Mouse (Mus musculus) intestine, embryonic 14.5 days (tissue): ENCODE data around the gene Nr6a1. TPM values are rescaled to one million over a fixed set of nuclear protein-coding genes. Genes with fewer than 3 reads are reported as not detected.

ENCODE experiments used
- ATAC-seq: fragments of 200-750 bp; cut with Nextera tagmentation; replicated peaks from 2 replicates; pipeline ENCODE4 v1.8.0; 2017; ENCODE audit warnings: low read depth, moderate number of reproducible peaks, moderate TSS enrichment, moderate library complexity; ENCODE audit not compliant: low FRiP score, low TSS enrichment
- DNase-seq: peaks from one replicate; pipeline ENCODE4 v3.0.0-alpha.2; 2018; ENCODE audit warnings: low spot score
- H3K27ac ChIP-seq: fragments of 300-500 bp; sonication (generic); 2 replicates; pipeline ENCODE4 v1.5.1; 2014; ENCODE audit warnings: low read depth, mild to moderate bottlenecking, control low read depth
- H3K27me3 ChIP-seq: fragments of 300-500 bp; sonication (generic); replicated peaks from 2 replicates; pipeline ENCODE4 v1.6.1; 2014; ENCODE audit warnings: low read length, control low read depth; ENCODE audit not compliant: control insufficient read depth, insufficient read depth
- H3K36me3 ChIP-seq: fragments of 300-500 bp; sonication (generic); 2 replicates; pipeline ENCODE4 v1.6.1; 2014; ENCODE audit warnings: low read length, control low read depth; ENCODE audit not compliant: control insufficient read depth, insufficient read depth
- H3K4me1 ChIP-seq: fragments of 300-500 bp; sonication (generic); replicated peaks from 2 replicates; pipeline ENCODE4 v1.6.1; 2014; ENCODE audit warnings: low read length, control low read depth, mixed read lengths; ENCODE audit not compliant: control insufficient read depth, insufficient read depth
- H3K4me2 ChIP-seq: fragments of 300-500 bp; sonication (generic); 2 replicates; pipeline ENCODE4 v1.6.1; 2014; ENCODE audit warnings: low read length
- H3K4me3 ChIP-seq: fragments of 300-500 bp; sonication (generic); 2 replicates; pipeline ENCODE4 v1.5.1; 2014; ENCODE audit warnings: low read depth, low read length, control low read depth, mixed read lengths
- H3K9ac ChIP-seq: fragments of 300-500 bp; sonication (generic); 2 replicates; pipeline ENCODE4 v1.6.1; 2014; ENCODE audit warnings: mild to moderate bottlenecking, low read length
- H3K9me3 ChIP-seq: fragments of 300-500 bp; sonication (generic); 2 replicates; pipeline ENCODE4 v1.6.1; 2016; ENCODE audit warnings: low read length, control low read depth; ENCODE audit not compliant: control insufficient read depth
- WGBS: fragments of 180-500 bp; shearing (Covaris S2); extraction: QIAGEN DNeasy Blood & Tissue Kit; methylation state at CpG from one replicate; pipeline ENCODE4 v1.1.7; 2014; 5-methylcytosine and 5-hydroxymethylcytosine counted together
- polyA plus RNA-seq: library from polyadenylated mRNA; unstranded; fragments of >200 nt; fragmentation: Nextera tagmentation; extraction: Ambion mirVana; gene quantifications from 2 replicates; pipeline ENCODE4 v1.2.1, GENCODE M21; 2014

The Nr6a1 gene
- polyA plus RNA-seq, 1 experiment from 2014 or later = 2.4 TPM

DNA sequence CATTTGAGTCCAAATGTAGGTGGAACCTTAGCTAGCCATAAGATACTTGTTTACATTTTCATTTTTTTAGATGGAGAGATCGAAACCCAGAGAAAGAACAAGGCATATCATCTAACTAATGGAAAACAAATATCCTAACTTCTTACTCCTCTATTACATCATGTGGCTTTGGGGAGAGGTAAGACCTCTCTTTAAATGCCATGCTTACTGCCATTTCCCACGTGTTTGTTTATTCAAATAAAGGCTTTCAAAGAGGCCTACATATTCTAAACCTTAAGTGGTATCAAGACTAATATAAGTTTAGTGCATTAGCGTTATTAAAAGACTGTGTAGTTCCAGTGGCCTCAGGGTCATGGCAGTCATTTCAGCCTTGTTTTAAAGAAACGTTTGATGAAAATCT is 140.2 kb downstream of the Nr6a1 start:
- Histone ChIP-seq H3K9ac (no peak overlapping the region), H3K4me2 (no peak overlapping the region), H3K27me3 (no peaks in the 10 kb centered on the region), H3K36me3 (no peaks in the 10 kb centered on the region), H3K4me1 (peaks cover 11% of the 10 kb centered on the region; the same call in 1 of the 2 replicates), H3K27ac (no peak overlapping the region), H3K4me3 (no peak overlapping the region), H3K9me3 (no peaks in the 10 kb centered on the region)
- WGBS = 44% methylated on average over 4 of the region's 4 CpGs
- no peak for DNase-seq
- no peak for ATAC-seq

DNA sequence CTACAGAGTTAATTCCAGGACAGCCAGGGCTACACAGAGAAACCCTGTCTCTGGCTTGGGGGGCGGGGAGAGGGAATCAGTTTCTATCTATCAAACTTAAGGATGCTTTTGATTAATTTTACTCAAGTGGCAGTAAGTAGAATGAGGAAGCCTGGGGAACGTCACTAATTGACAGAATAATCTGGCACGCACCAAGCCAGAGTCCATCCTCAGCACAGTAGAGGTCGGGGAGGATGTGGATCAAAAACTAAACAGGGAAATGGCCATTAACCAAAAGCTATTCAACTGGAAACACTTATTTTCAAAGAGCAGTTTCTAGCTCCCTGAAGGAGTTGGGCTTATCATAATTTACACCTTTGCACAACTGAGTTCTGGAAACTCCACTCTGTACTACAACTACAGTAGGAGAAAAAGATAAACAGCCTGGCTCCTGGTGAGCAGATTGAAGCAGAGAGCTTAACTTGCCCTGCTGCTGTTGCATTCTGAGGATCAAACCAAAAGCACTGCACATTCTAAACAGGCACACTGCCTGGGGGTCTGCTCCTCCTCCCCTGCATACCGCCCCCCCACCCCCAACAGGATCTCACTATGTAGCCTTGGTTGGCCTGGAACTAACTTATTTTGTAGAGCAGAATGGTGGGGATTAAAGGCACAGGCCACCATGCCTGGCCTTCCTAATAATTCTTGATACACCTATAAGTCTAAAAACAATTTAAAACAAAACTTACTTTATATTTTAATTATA is 141.1 kb downstream of the Nr6a1 start:
- H3K9me3 ChIP-seq = no peaks in the 10 kb centered on the region
- H3K27ac ChIP-seq = no peak overlapping the region
- H3K9ac ChIP-seq = no peak overlapping the region
- DNase-seq = no peak
- no peak overlapping the region for H3K4me3 ChIP-seq
- no peaks in the 10 kb centered on the region for H3K36me3 ChIP-seq
- WGBS = 21% methylated on average over 5 of the region's 5 CpGs
- no peaks in the 10 kb centered on the region for H3K27me3 ChIP-seq
- H3K4me2 ChIP-seq = no peak overlapping the region
- peaks cover 16% of the 10 kb centered on the region; the same call in 1 of the 2 replicates for H3K4me1 ChIP-seq
- ATAC-seq = no peak

DNA sequence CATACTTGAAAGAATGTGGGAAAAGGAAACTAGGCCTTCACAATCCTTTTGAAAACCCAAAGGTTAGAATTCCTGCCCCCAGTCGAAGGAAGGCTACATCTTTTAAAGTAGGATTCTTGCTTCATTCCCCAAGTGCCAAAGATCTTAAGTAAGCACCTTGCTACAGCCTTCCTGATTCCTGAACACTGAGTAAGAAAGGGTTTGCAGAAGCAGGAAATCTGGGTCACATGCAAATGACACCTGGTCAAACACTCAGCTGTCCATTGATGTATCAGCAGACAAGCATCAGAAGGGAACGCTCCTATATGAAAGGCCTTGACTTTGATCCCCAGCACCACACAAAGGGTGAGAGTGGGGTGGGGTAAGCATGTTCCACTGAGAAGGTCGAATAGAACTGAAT is 142.4 kb downstream of the Nr6a1 start:
- H3K36me3 ChIP-seq = no peaks in the 10 kb centered on the region
- H3K27ac ChIP-seq = no peak overlapping the region
- no peak overlapping the region for H3K4me2 ChIP-seq
- no peaks in the 10 kb centered on the region for H3K9me3 ChIP-seq
- no peak overlapping the region for H3K9ac ChIP-seq
- ATAC-seq = no peak
- no peak overlapping the region for H3K4me3 ChIP-seq
- WGBS = 50% methylated on average over 3 of the region's 3 CpGs
- peaks cover 16% of the 10 kb centered on the region; the same call in 1 of the 2 replicates for H3K4me1 ChIP-seq
- no peaks in the 10 kb centered on the region for H3K27me3 ChIP-seq
- DNase-seq = no peak

DNA sequence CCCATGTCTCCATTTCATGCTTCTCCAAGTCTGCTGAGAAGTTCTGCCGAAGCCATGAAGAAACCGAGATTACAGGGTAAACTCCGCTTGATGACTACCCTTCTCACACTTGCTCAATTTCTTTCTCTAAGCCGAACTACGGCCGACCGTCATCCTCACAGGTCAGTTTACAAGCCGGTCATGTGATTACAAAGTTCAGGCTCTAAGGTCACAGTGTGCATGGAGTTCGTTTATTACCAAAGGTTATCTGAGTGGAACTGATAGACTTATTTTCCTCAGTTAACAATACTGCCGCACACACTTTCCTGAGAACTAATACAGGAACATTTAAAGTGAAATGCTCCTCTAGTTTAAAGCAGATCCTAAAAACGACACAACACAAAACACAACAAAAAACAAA is 143.1 kb downstream of the Nr6a1 start:
- DNase-seq (no peak), ATAC-seq (0 out of 2 replicates have a peak, but pooled peaks have one; percentile 32)
- Histone ChIP-seq H3K9me3 (no peaks in the 10 kb centered on the region), H3K9ac (no peak overlapping the region), H3K36me3 (no peaks in the 10 kb centered on the region), H3K4me2 (peak overlapping the region; percentile 25; the same call in 1 of the 2 replicates), H3K4me3 (no peak overlapping the region), H3K27me3 (no peaks in the 10 kb centered on the region), H3K27ac (no peak overlapping the region), H3K4me1 (peaks cover 16% of the 10 kb centered on the region; the same call in 1 of the 2 replicates)
- WGBS = 24% methylated on average over 11 of the region's 11 CpGs

DNA sequence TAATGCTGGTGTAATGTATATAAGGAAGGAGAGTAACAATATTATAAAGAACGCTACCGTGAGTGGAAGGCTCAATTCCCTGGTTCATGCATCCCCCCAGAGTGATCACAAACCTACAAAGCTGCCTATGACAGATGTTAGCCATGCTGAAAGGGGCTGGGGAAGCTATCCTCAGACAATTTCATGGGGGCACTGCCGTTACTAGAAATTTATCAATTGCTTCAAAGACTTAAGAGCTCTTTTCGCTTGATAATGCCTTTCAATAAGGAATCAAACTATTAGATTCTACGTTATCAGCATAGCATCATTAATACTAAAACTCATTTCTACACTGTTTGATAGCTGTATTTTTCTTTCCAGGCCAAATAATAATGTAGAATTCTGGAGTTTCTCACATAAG is 144.1 kb downstream of the Nr6a1 start:
- Histone ChIP-seq H3K27ac (no peak overlapping the region), H3K9me3 (no peaks in the 10 kb centered on the region), H3K27me3 (no peaks in the 10 kb centered on the region), H3K36me3 (no peaks in the 10 kb centered on the region), H3K4me3 (no peak overlapping the region), H3K9ac (no peak overlapping the region), H3K4me2 (no peak overlapping the region), H3K4me1 (peaks cover 16% of the 10 kb centered on the region; the same call in 1 of the 2 replicates)
- ATAC-seq (no peak), DNase-seq (no peak)
- 65% methylated on average over 5 of the region's 5 CpGs for WGBS

DNA sequence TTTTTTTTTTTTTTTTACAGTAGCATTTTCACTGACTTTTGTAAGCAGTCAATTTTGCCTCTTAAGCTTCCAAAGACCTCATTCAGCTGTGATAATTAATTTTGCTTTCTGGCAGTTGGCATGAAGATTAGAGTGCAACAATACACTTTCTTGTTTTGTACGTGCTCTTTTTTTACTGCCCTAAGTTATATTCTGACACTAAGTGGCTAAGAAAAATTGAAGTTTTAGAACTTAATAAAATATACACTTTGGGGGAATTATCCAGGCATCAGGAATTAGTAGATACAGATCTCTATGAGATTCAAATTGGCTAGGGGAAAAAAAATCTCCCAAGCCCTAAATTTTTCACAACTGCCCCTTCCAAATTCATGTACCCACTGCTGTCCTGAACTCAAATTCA is 144.8 kb downstream of the Nr6a1 start:
- Histone ChIP-seq H3K9me3 (no peaks in the 10 kb centered on the region), H3K4me2 (no peak overlapping the region), H3K9ac (no peak overlapping the region), H3K27me3 (no peaks in the 10 kb centered on the region), H3K4me3 (no peak overlapping the region), H3K27ac (no peak overlapping the region), H3K36me3 (no peaks in the 10 kb centered on the region), H3K4me1 (peaks cover 16% of the 10 kb centered on the region; the same call in 1 of the 2 replicates)
- DNase-seq (no peak), ATAC-seq (no peak)
- WGBS = 17% methylated on average over 1 of the region's 1 CpGs

DNA sequence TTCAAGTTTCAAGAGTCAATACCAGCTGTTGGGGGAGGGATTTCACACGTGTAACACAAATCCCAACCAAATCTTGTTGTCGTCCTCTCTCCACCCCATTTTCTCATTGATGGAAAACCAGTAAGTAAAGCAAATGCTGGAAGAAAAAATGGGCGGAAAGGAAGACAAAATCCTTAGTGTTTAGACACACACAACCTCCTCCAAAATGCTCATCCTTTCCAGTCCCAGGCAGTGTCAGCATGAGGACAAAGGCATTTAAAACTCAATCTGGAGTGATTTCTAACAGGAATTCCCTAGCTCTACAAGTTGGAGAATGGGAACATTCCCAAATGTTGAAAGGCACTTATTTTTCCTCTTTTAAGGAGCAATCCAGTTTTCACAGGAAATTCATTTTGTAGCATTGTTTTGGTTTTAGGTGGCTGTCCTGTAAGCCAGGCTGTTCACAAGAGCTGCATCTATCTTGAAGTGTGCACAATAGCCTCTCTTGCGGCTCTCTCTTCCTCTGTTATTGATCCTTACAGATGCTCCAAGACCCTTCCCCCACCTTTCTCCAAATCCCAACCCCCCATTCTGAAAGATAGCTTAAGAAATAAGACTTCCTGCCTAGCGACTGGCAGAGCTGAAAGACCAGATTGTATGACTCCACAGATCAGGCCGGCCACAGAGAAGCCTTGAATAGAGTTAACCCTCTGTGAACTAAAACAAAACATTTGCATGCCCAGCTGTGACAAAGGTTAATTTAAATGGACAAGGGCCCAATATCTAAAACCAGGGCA is 145.4 kb downstream of the Nr6a1 start:
- no peak overlapping the region for H3K9ac ChIP-seq
- ATAC-seq = no peak
- 18% methylated on average over 6 of the region's 6 CpGs for WGBS
- no peaks in the 10 kb centered on the region for H3K36me3 ChIP-seq
- H3K4me3 ChIP-seq = no peak overlapping the region
- H3K4me1 ChIP-seq = peaks cover 16% of the 10 kb centered on the region; the same call in 1 of the 2 replicates
- 0 out of 2 replicates have a peak overlapping the region, but pooled peaks have one; percentile 5 for H3K27ac ChIP-seq
- no peaks in the 10 kb centered on the region for H3K27me3 ChIP-seq
- H3K4me2 ChIP-seq = peak overlapping the region; percentile 4; the same call in 1 of the 2 replicates
- H3K9me3 ChIP-seq = no peaks in the 10 kb centered on the region
- no peak for DNase-seq

DNA sequence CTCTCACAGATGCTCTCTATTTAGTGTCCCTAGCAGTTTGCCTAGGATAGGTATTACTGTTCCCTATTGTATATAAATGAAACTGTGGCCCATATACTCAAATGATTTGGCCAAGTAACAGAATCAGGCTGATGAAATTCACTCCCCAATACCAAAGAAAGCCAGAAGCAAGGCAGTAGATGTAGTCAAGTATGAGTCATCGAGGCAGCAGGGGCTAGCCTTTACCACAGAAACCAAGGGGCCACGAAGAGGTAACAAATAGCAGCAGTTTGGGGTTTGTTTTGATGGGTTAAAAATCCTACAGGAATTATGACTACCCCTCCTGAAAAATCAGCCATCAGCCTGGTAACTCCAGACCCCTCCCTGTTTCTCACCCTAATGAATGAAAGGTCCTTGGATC is 147.5 kb downstream of the Nr6a1 start:
- DNase-seq = no peak
- no peak for ATAC-seq
- Histone ChIP-seq H3K4me3 (no peak overlapping the region), H3K4me2 (no peak overlapping the region), H3K9ac (no peak overlapping the region), H3K9me3 (no peaks in the 10 kb centered on the region), H3K27ac (no peak overlapping the region), H3K4me1 (peaks cover 10% of the 10 kb centered on the region; the same call in 1 of the 2 replicates), H3K36me3 (no peaks in the 10 kb centered on the region), H3K27me3 (no peaks in the 10 kb centered on the region)
- WGBS = 83% methylated on average over 2 of the region's 2 CpGs
